Comparison of ENCODE assay signal across 9 mouse cellular contexts in genomic region chr11:116019976-116020411, GRCm38 (mm10). TPM values are rescaled to one million over a fixed set of nuclear protein-coding genes. Genes with fewer than 3 reads are reported as not detected.
A peak's percentile ranks its signal among the peaks of the same experiment; 100 is the strongest.
DNase-seq lines count a peak whose midpoint lies in the region.
"Had no signal": no experiment of that assay in that cellular context is flagged by ENCODE, and none has a peak within 500 bp of the region (broad histone marks: within the 10 kb centered on the region; RNA-seq: fewer than 3 reads in every experiment).

No protein-coding gene starts in this region.

- intact Hi-C loops in gastrocnemius, postnatal 36 days (cut with DNase I) = no loop called here

- DNase-seq in kidney, postnatal 4 days = peak; percentile 38 to 62
- DNase-seq in kidney, adult 8-10 months = no peak
- DNase-seq in ES-CJ7 (ENCODE audit: low read depth, low spot score) (peak; percentile 38), adipocyte (ENCODE audit: low spot score) (peak; percentile 76)
- peak; percentile 51 for DNase-seq in mesoderm, embryonic 11.5 days (ENCODE audit: low read depth, low spot score)
- DNase-seq in c-Kit-positive CD71-positive TER-119-positive erythroid progenitor cells, embryonic 14.5 days (ENCODE audit: low spot score) = no peak
- no peak for DNase-seq in gastrocnemius, postnatal 36 days
- DNase-seq: layer of hippocampus, adult 9-11 months; thymus, postnatal 25 days had no signal

RNA-seq across cellular contexts. Expression of gene Galk1, which starts 7.5 kb away (rescaled TPM):
- total RNA-seq in gastrocnemius, postnatal 36 days (2021) = 1 to 10 TPM; 3.0 to 3.8 TPM

RNA-seq across cellular contexts. Expression of gene H3f3b, which starts 7.8 kb away (rescaled TPM):
- total RNA-seq in gastrocnemius, postnatal 36 days (2021) = 10 to 100 TPM; 56.1 to 75.3 TPM

RNA-seq across cellular contexts. Expression of gene Unk, which starts 10.1 kb away (rescaled TPM):
- 1 to 10 TPM; 6.0 to 7.1 TPM for total RNA-seq in gastrocnemius, postnatal 36 days (2021)

RNA-seq across cellular contexts. Expression of gene Itgb4, which starts 45.5 kb away (rescaled TPM):
- 1 to 10 TPM; 1.9 to 3.3 TPM for total RNA-seq in gastrocnemius, postnatal 36 days (2021)

RNA-seq across cellular contexts. Expression of gene Unc13d, which starts 57.8 kb away (rescaled TPM):
- total RNA-seq in gastrocnemius, postnatal 36 days (2021) = under 1 TPM; 0.30 to 0.48 TPM

Comparison
In these comparisons a context has a peak if more than half of its experiments do, and no peak if none do; other contexts are left out.
1. DNase-seq: peak in kidney, postnatal 4 days (2 of 2), ES-CJ7 (single experiment), adipocyte (single experiment) and mesoderm, embryonic 11.5 days (single experiment); none in kidney, adult 8-10 months (0 of 2), c-Kit-positive CD71-positive TER-119-positive erythroid progenitor cells, embryonic 14.5 days (single experiment) and gastrocnemius, postnatal 36 days (0 of 2).